Mouse (Mus musculus) A20 (cell line): ENCODE data around the gene Kng1.
"Not testable (repeated sequence)": the region's sequence is repeated elsewhere in the genome, so short reads cannot be mapped to it uniquely, and the experiment has no call there.

ENCODE experiments used
- DNase-seq: peaks from one replicate; pipeline ENCODE4 v3.0.0-alpha.2; 2011; ENCODE audit warnings: low read depth, low spot score

The Kng1 gene

GRCm38 (mm10) chr16:23057668-23058447, at the start of gene Kng1:
Kng1 (plus strand) TSS chr16:23057865.
- not testable (repeated sequence) for DNase-seq

DNA sequence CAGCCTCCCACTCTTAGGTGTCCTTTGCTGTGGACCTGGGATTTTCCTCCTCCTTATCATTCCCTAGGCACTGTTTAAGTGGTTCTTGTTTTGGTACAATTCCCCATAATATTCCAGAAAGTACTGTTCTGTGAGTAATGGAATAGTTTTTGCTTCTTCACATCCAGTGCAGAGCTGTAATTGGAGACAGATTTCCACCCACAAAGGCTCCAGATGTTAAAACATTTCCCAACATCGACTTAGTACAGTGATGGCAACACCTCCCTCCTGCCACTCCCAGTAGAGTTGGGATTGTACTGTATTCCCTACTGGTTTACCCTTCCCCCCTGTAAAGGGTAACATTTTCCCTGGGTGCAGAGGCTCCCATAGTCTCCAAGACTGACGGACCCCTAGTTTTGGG, 43.9 kb upstream of the Kng1 start:
- DNase-seq: not testable (repeated sequence)

- DNase-seq: not testable (repeated sequence)
Measured at GRCm38 (mm10) chr16:23014645-23015044, 43.0 kb upstream of the Kng1 start.

DNA sequence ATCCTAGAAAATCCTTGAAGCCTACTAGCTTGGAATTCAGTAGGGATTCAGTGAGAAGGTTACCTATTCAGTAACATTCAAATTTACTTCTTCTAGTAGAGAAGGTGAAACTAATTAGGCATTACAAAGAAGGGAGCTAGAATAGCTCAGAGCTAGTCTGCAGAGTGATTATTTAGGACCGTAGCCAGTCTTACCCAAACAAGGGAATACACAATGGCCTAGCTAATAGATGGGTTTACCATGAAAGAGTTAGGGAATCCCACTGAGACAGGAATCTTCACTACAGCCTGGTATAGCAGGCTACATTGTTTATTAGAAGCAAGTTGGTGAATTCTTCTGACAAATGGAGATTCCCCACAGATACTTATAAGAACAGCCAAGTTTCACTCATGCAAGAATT, 37.1 kb upstream of the Kng1 start:
- DNase-seq: not testable (repeated sequence)

DNA sequence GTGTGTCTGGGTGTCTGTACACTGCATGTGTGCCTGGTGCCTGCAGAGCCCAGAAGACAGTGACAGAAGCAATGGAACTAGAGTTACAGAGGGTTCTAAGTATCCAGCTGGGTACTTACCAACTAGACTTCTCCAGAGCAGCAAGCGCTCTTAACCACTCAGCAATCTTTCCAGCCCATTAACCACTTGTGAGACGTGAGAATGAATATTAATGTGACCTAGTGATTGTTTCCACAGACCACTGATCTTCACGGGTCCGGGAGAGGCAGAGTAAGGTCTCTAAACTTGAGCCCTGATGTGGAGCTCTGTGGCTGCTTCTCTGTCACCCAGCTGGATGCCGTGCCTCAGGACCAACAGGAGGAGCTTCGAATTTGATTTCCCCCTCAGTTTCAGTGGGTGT, 32.6 kb upstream of the Kng1 start:
- DNase-seq: peak; percentile 20

- no peak for DNase-seq
Measured at GRCm38 (mm10) chr16:23026582-23026981, 31.1 kb upstream of the Kng1 start.

DNA sequence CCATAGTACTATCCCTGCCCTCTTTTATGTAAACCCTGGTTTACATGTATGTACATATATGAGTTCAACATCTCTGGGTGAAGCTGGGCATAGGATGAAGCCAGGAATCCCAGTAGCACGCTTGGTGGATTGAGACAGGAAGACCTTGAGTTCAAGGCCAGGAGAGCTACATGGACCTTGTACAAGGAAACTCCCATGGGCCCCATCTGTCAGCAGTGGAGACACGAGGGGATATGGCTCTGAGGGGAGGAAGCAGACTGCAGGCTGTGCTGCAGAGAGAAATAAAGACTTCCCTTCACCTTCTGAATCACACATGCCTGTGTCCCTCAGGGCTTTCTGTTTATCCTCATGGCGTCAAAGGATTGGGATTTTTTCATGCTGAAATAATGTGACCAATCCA, 30.3 kb upstream of the Kng1 start:
- DNase-seq: not testable (repeated sequence)

GRCm38 (mm10) chr16:23028966-23029600, 28.6 kb upstream of the Kng1 start, which contains the start of gene Kng2:
Kng2 (minus strand) TSS chr16:23029482.
- not testable (repeated sequence) for DNase-seq

- DNase-seq: no peak
Measured at GRCm38 (mm10) chr16:23030673-23031435, 26.8 kb upstream of the Kng1 start.

GRCm38 (mm10) chr16:23033673-23034072, 24.0 kb upstream of the Kng1 start:
- no peak for DNase-seq

- no peak for DNase-seq
Measured at GRCm38 (mm10) chr16:23037744-23038143, 19.9 kb upstream of the Kng1 start.

DNA sequence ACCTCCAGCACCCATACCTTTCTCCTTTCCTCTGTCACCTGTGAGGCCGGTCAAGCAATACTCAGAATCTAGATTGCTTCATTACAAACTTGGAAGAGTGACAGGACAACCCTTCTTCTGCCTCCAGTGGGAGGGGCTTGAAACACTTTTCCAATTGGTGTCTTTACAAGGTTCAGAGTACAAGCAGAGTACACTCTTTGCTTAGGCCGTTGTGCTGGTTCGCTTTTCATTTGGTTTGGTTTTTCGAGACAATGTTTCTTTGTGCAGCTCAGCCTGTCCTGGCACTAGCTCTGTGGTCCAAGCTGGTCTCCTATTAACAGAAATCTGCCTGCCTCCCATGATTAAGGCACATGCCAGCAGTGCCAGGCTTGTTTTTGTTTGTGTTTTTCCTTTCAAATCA, 18.4 kb upstream of the Kng1 start:
- DNase-seq: no peak

GRCm38 (mm10) chr16:23040876-23041275, 16.8 kb upstream of the Kng1 start:
- no peak for DNase-seq

- DNase-seq: peak; percentile 38
Measured at GRCm38 (mm10) chr16:23046319-23046718, 11.3 kb upstream of the Kng1 start.

GRCm38 (mm10) chr16:23059630-23060029, 2.0 kb downstream of the Kng1 start:
- DNase-seq: not testable (repeated sequence)

DNA sequence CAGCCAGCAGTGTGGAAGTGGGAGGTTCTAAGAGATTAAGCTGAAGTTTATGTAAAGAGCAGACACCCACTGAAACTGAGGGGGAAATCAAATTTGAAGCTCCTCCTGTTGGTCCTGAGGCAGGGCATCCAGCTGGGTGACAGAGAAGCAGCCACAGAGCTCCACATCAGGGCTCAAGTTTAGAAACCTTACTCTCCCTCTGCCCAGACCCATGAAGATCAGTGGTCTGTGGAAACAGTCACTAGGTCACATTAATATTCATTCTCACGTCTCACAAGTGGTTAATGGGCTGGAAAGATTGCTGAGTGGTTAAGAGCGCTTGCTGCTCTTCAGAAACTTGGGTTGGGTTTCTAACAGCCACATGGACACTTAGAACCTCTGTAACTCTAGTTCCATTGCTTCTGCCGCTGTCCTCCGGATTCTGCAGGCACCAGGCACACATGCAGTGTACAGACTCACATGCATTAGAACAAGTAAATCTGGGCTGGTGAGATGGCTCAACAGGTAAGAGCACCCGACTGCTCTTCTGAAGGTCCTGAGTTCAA, 3.2 kb downstream of the Kng1 start:
- not testable (repeated sequence) for DNase-seq

GRCm38 (mm10) chr16:23077516-23077915, 19.9 kb downstream of the Kng1 start:
- DNase-seq: not testable (repeated sequence)

GRCm38 (mm10) chr16:23087159-23087558, 29.5 kb downstream of the Kng1 start:
- not testable (repeated sequence) for DNase-seq

DNA sequence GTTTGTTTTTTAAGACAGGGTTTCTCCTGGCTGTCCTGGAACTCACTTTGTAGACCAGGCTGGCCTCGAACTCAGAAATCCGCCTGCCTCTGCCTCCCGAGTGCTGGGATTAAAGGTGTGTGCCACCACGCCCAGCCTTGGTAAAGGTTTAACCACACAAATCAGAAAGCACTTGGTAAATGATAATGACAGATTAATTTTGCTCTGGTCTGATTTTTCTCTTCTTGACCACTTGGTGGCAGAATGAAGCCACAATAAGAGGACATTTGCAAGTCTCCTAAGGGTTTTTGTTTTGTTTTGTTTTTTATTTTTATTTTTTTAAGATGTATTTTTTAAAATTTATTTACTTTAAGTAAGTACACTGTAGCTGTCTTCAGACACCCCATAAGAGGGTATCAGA, 30.0 kb downstream of the Kng1 start:
- peak; percentile 58 for DNase-seq

GRCm38 (mm10) chr16:23088491-23088890, 30.8 kb downstream of the Kng1 start:
- peak; percentile 51 for DNase-seq

DNA sequence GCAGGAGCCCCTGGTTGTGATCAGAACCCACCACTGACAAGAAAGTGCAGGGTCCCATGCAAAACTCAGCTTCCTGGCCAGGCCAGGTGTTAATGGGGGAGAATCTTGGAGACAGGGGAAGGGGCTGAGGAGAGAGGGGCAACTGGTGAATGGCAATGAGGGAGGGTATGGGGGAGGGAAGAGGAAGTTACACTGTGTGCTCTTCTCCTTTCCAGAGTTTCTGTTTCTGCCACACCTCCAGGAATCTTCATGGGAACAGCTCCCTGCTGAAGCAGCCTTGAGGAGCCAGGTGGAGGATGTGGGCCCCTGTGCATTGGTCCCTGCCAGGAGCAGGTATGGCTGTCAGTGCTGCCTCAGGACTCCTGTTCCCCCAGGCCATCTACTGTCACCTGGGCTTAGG, 33.7 kb downstream of the Kng1 start:
- not testable (repeated sequence) for DNase-seq
